Mouse (Mus musculus) CH12.LX (cell line): ENCODE data around the gene Vmo1. TPM values are rescaled to one million over a fixed set of nuclear protein-coding genes. Genes with fewer than 3 reads are reported as not detected.

ENCODE experiments used
- DNase-seq: peaks from one replicate; pipeline ENCODE4 v3.0.0-alpha.2; 2013; ENCODE audit errors: extremely low read depth
- H3K27ac ChIP-seq: 2 replicates; pipeline ENCODE4 v1.5.1; 2012; ENCODE audit warnings: low read depth, mild to moderate bottlenecking, control low read depth, moderate library complexity; ENCODE audit not compliant: insufficient read depth
- H3K27me3 ChIP-seq: replicated peaks from 2 replicates; pipeline ENCODE3; 2012; ENCODE audit warnings: inconsistent platforms
- H3K36me3 ChIP-seq, 2 experiments: replicated peaks in 1 of 2; 2 replicates each; pipeline versions ENCODE3 to v1.6.1; 2012; ENCODE audit warnings: inconsistent platforms in 1 of 2, low read length in 1 of 2, mild to moderate bottlenecking in 1 of 2, mixed read lengths in 1 of 2, moderate library complexity in 1 of 2; ENCODE audit not compliant: control insufficient read depth in 1 of 2, insufficient read depth in 1 of 2
- H3K4me1 ChIP-seq, 2 experiments: 2 replicates each; pipeline ENCODE4 v1.6.1; 2012; ENCODE audit warnings: inconsistent platforms in 1 of 2, moderate library complexity in 1 of 2; ENCODE audit not compliant: insufficient read depth in 2 of 2, control insufficient read depth in 1 of 2
- H3K4me2 ChIP-seq: 2 replicates; pipeline ENCODE4 v1.6.1; 2012; ENCODE audit warnings: low read depth, mild to moderate bottlenecking, control low read depth; ENCODE audit not compliant: poor library complexity, insufficient read depth, severe bottlenecking
- H3K4me3 ChIP-seq, 3 experiments: fragments of 150-350 bp in 1 of 3; sonication (generic) in 1 of 3; replicated peaks in 1 of 3; 2 replicates each; pipeline versions ENCODE3 to v1.5.1; 2011 to 2012; ENCODE audit warnings: low read depth in 2 of 3, low read length in 2 of 3, mild to moderate bottlenecking in 2 of 3, moderate library complexity in 2 of 3, control low read depth in 1 of 3, improper control_type of control experiment in 1 of 3, inconsistent platforms in 1 of 3, mixed read lengths in 1 of 3; ENCODE audit not compliant: poor library complexity in 1 of 3
- H3K79me2 ChIP-seq: replicated peaks from 2 replicates; pipeline ENCODE4 v1.6.1; 2012; ENCODE audit warnings: mild to moderate bottlenecking, moderate library complexity; ENCODE audit not compliant: control insufficient read depth, poor library complexity, insufficient read depth, severe bottlenecking; ENCODE audit errors: extremely low read depth
- H3K9ac ChIP-seq: 2 replicates; pipeline ENCODE4 v1.6.1; 2012; ENCODE audit warnings: low read depth, mild to moderate bottlenecking, control low read depth, moderate library complexity; ENCODE audit not compliant: insufficient read depth
- H3K9me3 ChIP-seq: replicated peaks from 2 replicates; pipeline ENCODE3; 2012; ENCODE audit warnings: low read length, inconsistent platforms, mixed read lengths
- BHLHE40 ChIP-seq: IDR thresholded peaks from 2 replicates; pipeline ENCODE4 v1.6.1; 2011; ENCODE audit warnings: mild to moderate bottlenecking, low read depth, low read length, improper control_type of control experiment
- EP300 ChIP-seq: IDR thresholded peaks from 2 replicates; pipeline ENCODE4 v1.6.1; 2011; ENCODE audit warnings: low read length, improper control_type of control experiment
- GABPA ChIP-seq: IDR thresholded peaks from 2 replicates; pipeline ENCODE4 v1.6.1; 2012; ENCODE audit warnings: low read depth, low read length, improper control_type of control experiment, inconsistent platforms; ENCODE audit not compliant: insufficient replicate concordance
- HCFC1 ChIP-seq: IDR thresholded peaks from 2 replicates; pipeline ENCODE4 v1.6.1; 2012; ENCODE audit warnings: low read depth, mild to moderate bottlenecking, inconsistent platforms, low read length, improper control_type of control experiment
- IRF4 ChIP-seq: IDR thresholded peaks from 2 replicates; pipeline ENCODE4 v1.6.1; 2014; ENCODE audit warnings: low read depth, mild to moderate bottlenecking, inconsistent platforms, low read length, improper control_type of control experiment
- MAFK ChIP-seq: IDR thresholded peaks from 2 replicates; pipeline ENCODE4 v1.6.1; 2011; ENCODE audit warnings: low read length, improper control_type of control experiment; ENCODE audit not compliant: insufficient replicate concordance
- MAX ChIP-seq: IDR thresholded peaks from 2 replicates; pipeline ENCODE4 v1.6.1; 2011; ENCODE audit warnings: low read length, improper control_type of control experiment
- MEF2A ChIP-seq: IDR thresholded peaks from 2 replicates; pipeline ENCODE4 v1.6.1; 2014; ENCODE audit warnings: low read depth, mild to moderate bottlenecking, inconsistent platforms, low read length, improper control_type of control experiment, borderline replicate concordance
- MYC ChIP-seq: IDR thresholded peaks from 2 replicates; pipeline ENCODE4 v1.6.1; 2011; ENCODE audit warnings: low read depth, mild to moderate bottlenecking, improper control_type of control experiment, low read length
- NELFE ChIP-seq: IDR thresholded peaks from 2 replicates; pipeline ENCODE4 v1.6.1; 2011; ENCODE audit warnings: low read depth, low read length, improper control_type of control experiment
- NRF1 ChIP-seq: IDR thresholded peaks from 2 replicates; pipeline ENCODE4 v1.6.1; 2014; ENCODE audit warnings: low read depth, mild to moderate bottlenecking, inconsistent platforms, low read length, improper control_type of control experiment, moderate library complexity
- POLR2AphosphoS2 ChIP-seq: IDR thresholded peaks from 2 replicates; pipeline ENCODE4 v1.6.1; 2011; ENCODE audit warnings: low read depth, low read length, improper control_type of control experiment
- RAD21 ChIP-seq: IDR thresholded peaks from 2 replicates; pipeline ENCODE4 v1.6.1; 2011; ENCODE audit warnings: low read depth, mild to moderate bottlenecking, low read length, improper control_type of control experiment, moderate library complexity
- RCOR1 ChIP-seq: conservative IDR thresholded peaks from 2 replicates; pipeline ENCODE4 v1.6.1; 2012; ENCODE audit warnings: low read depth, mild to moderate bottlenecking, inconsistent platforms, low read length, improper control_type of control experiment
- SMC3 ChIP-seq: IDR thresholded peaks from 2 replicates; pipeline ENCODE4 v1.6.1; 2011; ENCODE audit warnings: low read depth, low read length, improper control_type of control experiment
- TBP ChIP-seq: conservative IDR thresholded peaks from 2 replicates; pipeline ENCODE4 v1.6.1; 2011; ENCODE audit warnings: low read depth, low read length, improper control_type of control experiment
- USF1 ChIP-seq: IDR thresholded peaks from 2 replicates; pipeline ENCODE4 v1.6.1; 2014; ENCODE audit warnings: low read depth, mild to moderate bottlenecking, inconsistent platforms, low read length, improper control_type of control experiment
- ZMIZ1 ChIP-seq: IDR thresholded peaks from 2 replicates; pipeline ENCODE4 v1.6.1; 2012; ENCODE audit warnings: low read depth, mild to moderate bottlenecking, inconsistent platforms, low read length, improper control_type of control experiment
- ZNF384 ChIP-seq: IDR thresholded peaks from 2 replicates; pipeline ENCODE4 v1.6.1; 2012; ENCODE audit warnings: low read depth, low read length, improper control_type of control experiment, inconsistent platforms
- dilution Hi-C: fragments of 300-500 bp; cut with MboI; formaldehyde crosslinking; loops from 2 replicates; pipeline ENCODE4 v1.14.3; 2020; ENCODE audit warnings: low sequenced_read_pairs; ENCODE audit not compliant: extremely low pct_unique_long_range_greater_than_20kb, extremely low pct_ligation_motif_present
- in situ Hi-C: fragments of 300-500 bp; cut with MboI; formaldehyde crosslinking; loops from 3 replicates; pipeline ENCODE4 v1.14.3; 2019; ENCODE audit warnings: low sequenced_read_pairs, low pct_ligation_motif_present, low pct_unique_long_range_greater_than_20kb, mixed read lengths
- polyA plus RNA-seq: library from polyadenylated mRNA; unstranded; fragments of >175 nt; gene quantifications from 2 replicates; pipeline ENCODE4 v1.2.1, GENCODE M21; 2012; ENCODE audit warnings: low read depth; ENCODE audit not compliant: insufficient read length
- total RNA-seq, 2 experiments: library from RNA; depleted of rRNA; stranded (reverse); fragments of 300-350 nt in 1 of 2; fragments of >200 nt in 1 of 2; gene quantifications; 2 replicates each; pipeline ENCODE4 v1.2.3; 2012 to 2014

Gene Vmo1
- total and polyA plus RNA-seq, 3 experiments, result 0.36 to 0.70 TPM; not detected in 1

- Histone ChIP-seq H3K9ac (no peak overlapping the region), H3K4me3 (no peak overlapping the region), H3K4me2 (no peak overlapping the region), H3K27ac (no peak overlapping the region), H3K79me2 (no peaks in the 10 kb centered on the region), H3K27me3 (no peaks in the 10 kb centered on the region), H3K4me1 (no peaks in the 10 kb centered on the region), H3K9me3 (no peaks in the 10 kb centered on the region), H3K36me3 (peaks cover 0 to 57% of the 10 kb centered on the region in 2 experiments)
- DNase-seq, result no peak
- in situ Hi-C loops, result no loop called here
- dilution Hi-C loops, result no loop called here
- TF ChIP-seq RCOR1 (no peak), NELFE (no peak), SMC3 (no peak)
These were observed 39.5 kb upstream of the Vmo1 start for GRCm38 (mm10) chr11:70553940-70554339.

- no peak for DNase-seq
- dilution Hi-C loops (no loop called here), in situ Hi-C loops (no loop called here)
- Histone ChIP-seq H3K9ac (no peak overlapping the region), H3K27ac (no peak overlapping the region), H3K27me3 (no peaks in the 10 kb centered on the region), H3K4me1 (no peaks in the 10 kb centered on the region), H3K79me2 (no peaks in the 10 kb centered on the region), H3K9me3 (no peaks in the 10 kb centered on the region), H3K36me3 (peaks cover 0 to 47% of the 10 kb centered on the region in 2 experiments), H3K4me2 (no peak overlapping the region), H3K4me3 (no peak overlapping the region)
- TF ChIP-seq NELFE, result no peak
- no peak for TF ChIP-seq IRF4
- TF ChIP-seq MYC, result no peak
- no peak for TF ChIP-seq EP300
- no peak for TF ChIP-seq GABPA
- TF ChIP-seq POLR2AphosphoS2, result no peak
- TF ChIP-seq TBP, result no peak
- TF ChIP-seq MEF2A, result no peak
- no peak for TF ChIP-seq USF1
- no peak for TF ChIP-seq BHLHE40
- no peak for TF ChIP-seq NRF1
- no peak for TF ChIP-seq RAD21
- no peak for TF ChIP-seq ZMIZ1
- no peak for TF ChIP-seq MAX
- TF ChIP-seq HCFC1, result no peak
- no peak for TF ChIP-seq ZNF384
- TF ChIP-seq MAFK, result no peak
These were observed 37.1 kb upstream of the Vmo1 start for GRCm38 (mm10) chr11:70551526-70551925.
